Mouse (Mus musculus): ENCODE results near the gene Klhl20. TPM values are rescaled to one million over a fixed set of nuclear protein-coding genes. Genes with fewer than 3 reads are reported as not detected.
A peak's percentile ranks its signal among the peaks of the same experiment; 100 is the strongest.

Gene Klhl20
- total and polyA plus RNA-seq, 2 experiments from 2014 or later = 8.0 to 11.1 TPM

- Histone ChIP-seq H3K4me1 (ENCODE audit: control insufficient read depth, insufficient read depth) (peaks cover 2% of the 10 kb centered on the region; the same call in 1 of the 2 replicates), H3K9me3 (replicated peaks; ENCODE audit: control insufficient read depth, low read length) (no peaks in the 10 kb centered on the region), H3K4me2 (ENCODE audit: low read depth, low read length) (no peak overlapping the region), H3K27ac (ENCODE audit: low read depth) (no peak overlapping the region), H3K27me3 (ENCODE audit: control insufficient read depth, insufficient read depth, low read length) (no peaks in the 10 kb centered on the region), H3K36me3 (replicated peaks; ENCODE audit: control insufficient read depth, insufficient read depth, low read length) (peaks cover 31% of the 10 kb centered on the region), H3K9ac (replicated peaks; ENCODE audit: low read depth, low read length) (no peak overlapping the region), H3K4me3 (ENCODE audit: low read depth, low read length) (no peak overlapping the region)
- ATAC-seq (ENCODE audit: insufficient read depth, low read depth) (no peak), DNase-seq (ENCODE audit: low spot score) (no peak)
- TF ChIP-seq CTCF (IDR thresholded peaks at IDR 0.05; ENCODE audit: low read depth) = no peak
- TF ChIP-seq EP300 (IDR thresholded peaks at IDR 0.05; ENCODE audit: low read depth) = no peak
- WGBS = 91% methylated on average over 8 of the region's 8 CpGs
Observed at GRCm38 (mm10) chr1:161109216-161109615, 22.1 kb downstream of the Klhl20 start.

- Histone ChIP-seq H3K36me3 (replicated peaks; ENCODE audit: control insufficient read depth, insufficient read depth, low read length) (peaks cover 46% of the 10 kb centered on the region), H3K27ac (ENCODE audit: low read depth) (no peak overlapping the region), H3K27me3 (ENCODE audit: control insufficient read depth, insufficient read depth, low read length) (no peaks in the 10 kb centered on the region), H3K4me2 (ENCODE audit: low read depth, low read length) (no peak overlapping the region), H3K9me3 (replicated peaks; ENCODE audit: control insufficient read depth, low read length) (no peaks in the 10 kb centered on the region), H3K9ac (replicated peaks; ENCODE audit: low read depth, low read length) (no peak overlapping the region), H3K4me3 (ENCODE audit: low read depth, low read length) (no peak overlapping the region), H3K4me1 (ENCODE audit: control insufficient read depth, insufficient read depth) (no peaks in the 10 kb centered on the region)
- 73% methylated on average over 1 of the region's 1 CpGs for WGBS
- TF ChIP-seq CTCF (IDR thresholded peaks at IDR 0.05; ENCODE audit: low read depth) (no peak), EP300 (IDR thresholded peaks at IDR 0.05; ENCODE audit: low read depth) (no peak)
- ATAC-seq (ENCODE audit: insufficient read depth, low read depth) (no peak), DNase-seq (ENCODE audit: low spot score) (no peak)
Observed at GRCm38 (mm10) chr1:161103842-161104241, 27.5 kb downstream of the Klhl20 start.

GRCm38 (mm10) chr1:161099721-161100405 is 31.4 kb downstream of the Klhl20 start:
- Histone ChIP-seq H3K27ac (ENCODE audit: low read depth) (no peak overlapping the region), H3K36me3 (replicated peaks; ENCODE audit: control insufficient read depth, insufficient read depth, low read length) (peaks cover 51% of the 10 kb centered on the region), H3K4me2 (ENCODE audit: low read depth, low read length) (no peak overlapping the region), H3K27me3 (ENCODE audit: control insufficient read depth, insufficient read depth, low read length) (no peaks in the 10 kb centered on the region), H3K9ac (replicated peaks; ENCODE audit: low read depth, low read length) (no peak overlapping the region), H3K9me3 (replicated peaks; ENCODE audit: control insufficient read depth, low read length) (no peaks in the 10 kb centered on the region), H3K4me3 (ENCODE audit: low read depth, low read length) (no peak overlapping the region), H3K4me1 (ENCODE audit: control insufficient read depth, insufficient read depth) (no peaks in the 10 kb centered on the region)
- DNase-seq (ENCODE audit: low spot score) (no peak), ATAC-seq (ENCODE audit: insufficient read depth, low read depth) (no peak)
- TF ChIP-seq EP300 (IDR thresholded peaks at IDR 0.05; ENCODE audit: low read depth) = no peak
- TF ChIP-seq CTCF (IDR thresholded peaks at IDR 0.05; ENCODE audit: low read depth) = no peak
- 96% methylated on average over 4 of the region's 4 CpGs for WGBS

- Histone ChIP-seq H3K9ac (replicated peaks; ENCODE audit: low read depth, low read length) (no peak overlapping the region), H3K4me1 (ENCODE audit: control insufficient read depth, insufficient read depth) (peaks cover 8% of the 10 kb centered on the region; the same call in 1 of the 2 replicates), H3K4me2 (ENCODE audit: low read depth, low read length) (no peak overlapping the region), H3K4me3 (ENCODE audit: low read depth, low read length) (no peak overlapping the region), H3K9me3 (replicated peaks; ENCODE audit: control insufficient read depth, low read length) (no peaks in the 10 kb centered on the region), H3K27me3 (ENCODE audit: control insufficient read depth, insufficient read depth, low read length) (no peaks in the 10 kb centered on the region), H3K27ac (ENCODE audit: low read depth) (no peak overlapping the region), H3K36me3 (replicated peaks; ENCODE audit: control insufficient read depth, insufficient read depth, low read length) (peaks cover 35% of the 10 kb centered on the region)
- DNase-seq (ENCODE audit: low spot score) = no peak
- no peak for ATAC-seq (ENCODE audit: insufficient read depth, low read depth)
- WGBS = 93% methylated on average over 3 of the region's 3 CpGs
- TF ChIP-seq EP300 (IDR thresholded peaks at IDR 0.05; ENCODE audit: low read depth) (no peak), CTCF (IDR thresholded peaks at IDR 0.05; ENCODE audit: low read depth) (no peak)
Observed at GRCm38 (mm10) chr1:161077243-161077642, 54.1 kb downstream of the Klhl20 start.

GRCm38 (mm10) chr1:161076238-161076637 is 55.1 kb downstream of the Klhl20 start:
- Histone ChIP-seq H3K27ac (ENCODE audit: low read depth) (no peak overlapping the region), H3K9me3 (replicated peaks; ENCODE audit: control insufficient read depth, low read length) (no peaks in the 10 kb centered on the region), H3K36me3 (replicated peaks; ENCODE audit: control insufficient read depth, insufficient read depth, low read length) (peaks cover 32% of the 10 kb centered on the region), H3K4me2 (ENCODE audit: low read depth, low read length) (no peak overlapping the region), H3K4me3 (ENCODE audit: low read depth, low read length) (no peak overlapping the region), H3K27me3 (ENCODE audit: control insufficient read depth, insufficient read depth, low read length) (no peaks in the 10 kb centered on the region), H3K4me1 (ENCODE audit: control insufficient read depth, insufficient read depth) (peaks cover 16% of the 10 kb centered on the region), H3K9ac (replicated peaks; ENCODE audit: low read depth, low read length) (no peak overlapping the region)
- WGBS = 89% methylated on average over 6 of the region's 6 CpGs
- TF ChIP-seq EP300 (IDR thresholded peaks at IDR 0.05; ENCODE audit: low read depth) = no peak
- ATAC-seq (ENCODE audit: insufficient read depth, low read depth) = no peak
- DNase-seq (ENCODE audit: low spot score) = no peak

- Histone ChIP-seq H3K4me2 (ENCODE audit: low read depth, low read length) (peak overlapping the region; percentile 68), H3K9ac (replicated peaks; ENCODE audit: low read depth, low read length) (peak overlapping the region; percentile 66), H3K9me3 (replicated peaks; ENCODE audit: control insufficient read depth, low read length) (no peaks in the 10 kb centered on the region), H3K27ac (ENCODE audit: low read depth) (peak overlapping the region; percentile 43; the same call in 1 of the 2 replicates), H3K4me3 (ENCODE audit: low read depth, low read length) (peak overlapping the region; percentile 68), H3K36me3 (replicated peaks; ENCODE audit: control insufficient read depth, insufficient read depth, low read length) (peaks cover 4% of the 10 kb centered on the region), H3K4me1 (ENCODE audit: control insufficient read depth, insufficient read depth) (peaks cover 16% of the 10 kb centered on the region), H3K27me3 (ENCODE audit: control insufficient read depth, insufficient read depth, low read length) (no peaks in the 10 kb centered on the region)
- under 1% methylated on average over 12 of the region's 12 CpGs for whole genome bisulfite sequencing
- TF ChIP-seq CTCF (IDR thresholded peaks at IDR 0.05; ENCODE audit: low read depth) = no peak
- TF ChIP-seq EP300 (IDR thresholded peaks at IDR 0.05; ENCODE audit: low read depth) = no peak
- ATAC-seq (ENCODE audit: insufficient read depth, low read depth) (no peak), DNase-seq (ENCODE audit: low spot score) (no peak)
Observed at GRCm38 (mm10) chr1:161071272-161071620, 60.1 kb downstream of the Klhl20 start.

All from heart, postnatal 0 days (tissue).